Mouse (Mus musculus) forebrain, embryonic 10.5 days (tissue): ENCODE measurements around the gene Olfr1425. TPM values are rescaled to one million over a fixed set of nuclear protein-coding genes. Genes with fewer than 3 reads are reported as not detected.
"Not testable (repeated sequence)": the region's sequence is repeated elsewhere in the genome, so short reads cannot be mapped to it uniquely, and the experiment has no call there.

Source experiments
- DNase-seq: peaks from one replicate; pipeline ENCODE4 v3.0.0-alpha.2; 2017; ENCODE audit warnings: low spot score; ENCODE audit errors: extremely low spot score
- H3K27ac ChIP-seq: fragments of 300-500 bp; sonication (generic); 2 replicates; pipeline ENCODE4 v1.5.1; 2016; ENCODE audit warnings: mild to moderate bottlenecking
- H3K27me3 ChIP-seq: fragments of 300-500 bp; sonication (generic); 2 replicates; pipeline ENCODE4 v1.6.1; 2016; ENCODE audit warnings: mild to moderate bottlenecking; ENCODE audit not compliant: poor library complexity, severe bottlenecking
- H3K36me3 ChIP-seq: fragments of 300-500 bp; sonication (generic); replicated peaks from 2 replicates; pipeline ENCODE4 v1.6.1; 2016; ENCODE audit warnings: mild to moderate bottlenecking, moderate library complexity
- H3K4me1 ChIP-seq: fragments of 300-500 bp; sonication (generic); 2 replicates; pipeline ENCODE4 v1.6.1; 2016
- H3K4me3 ChIP-seq: fragments of 300-500 bp; sonication (generic); 2 replicates; pipeline ENCODE4 v1.5.1; 2016; ENCODE audit warnings: mild to moderate bottlenecking, moderate library complexity
- H3K9me3 ChIP-seq: fragments of 300-500 bp; sonication (generic); 2 replicates; pipeline ENCODE4 v1.6.1; 2016; ENCODE audit warnings: mild to moderate bottlenecking, moderate library complexity
- WGBS: fragments of 180-500 bp; shearing (Covaris S2); methylation state at CpG from one replicate; pipeline ENCODE4 v1.1.7; 2016; 5-methylcytosine and 5-hydroxymethylcytosine counted together
- polyA plus RNA-seq: library from polyadenylated mRNA; unstranded; fragments of >200 nt; fragmentation: Nextera tagmentation; extraction: Ambion mirVana; gene quantifications from 2 replicates; pipeline ENCODE4 v1.2.1, GENCODE M21; 2016

The Olfr1425 gene
- polyA plus RNA-seq: not detected in 2 replicates

GRCm38 (mm10) chr19:12077631-12078030 lies at the start of gene Olfr1425:
Olfr1425 (minus strand) TSS chr19:12077731.
- not testable (repeated sequence) for H3K9me3 ChIP-seq, H3K36me3 ChIP-seq, H3K27ac ChIP-seq, H3K27me3 ChIP-seq, H3K4me3 ChIP-seq, DNase-seq, H3K4me1 ChIP-seq
- 86% methylated on average over 4 of the region's 4 CpGs for WGBS

GRCm38 (mm10) chr19:12123103-12123502 lies 45.6 kb upstream of the Olfr1425 start, which contains the start of gene Olfr76:
Olfr76 (minus strand) TSS chr19:12123203.
- DNase-seq: no peak
- no peak within 1 kb of the TSS for H3K4me3 ChIP-seq
- H3K27ac ChIP-seq: no peak within 1 kb of the TSS
- H3K27me3 ChIP-seq: no peaks in the 10 kb centered on the region
- H3K9me3 ChIP-seq: no peaks in the 10 kb centered on the region
- no peaks in the 10 kb centered on the region for H3K36me3 ChIP-seq
- 82% methylated on average over 3 of the region's 3 CpGs for WGBS
- no peaks in the 10 kb centered on the region for H3K4me1 ChIP-seq

GRCm38 (mm10) chr19:12116464-12116863 lies 38.9 kb upstream of the Olfr1425 start:
- Histone ChIP-seq H3K4me3 (no peak overlapping the region), H3K27me3 (no peaks in the 10 kb centered on the region), H3K4me1 (no peaks in the 10 kb centered on the region), H3K27ac (no peak overlapping the region), H3K9me3 (no peaks in the 10 kb centered on the region), H3K36me3 (no peaks in the 10 kb centered on the region)
- no peak for DNase-seq
- 93% methylated on average over 3 of the region's 3 CpGs for WGBS

GRCm38 (mm10) chr19:12115797-12116196 lies 38.3 kb upstream of the Olfr1425 start, which contains the start of gene Olfr1428:
Olfr1428 (minus strand) TSS chr19:12115897.
- Histone ChIP-seq H3K9me3 (no peaks in the 10 kb centered on the region), H3K36me3 (no peaks in the 10 kb centered on the region), H3K4me3 (no peak within 1 kb of the TSS), H3K27me3 (no peaks in the 10 kb centered on the region), H3K4me1 (no peaks in the 10 kb centered on the region), H3K27ac (no peak within 1 kb of the TSS)
- WGBS: 82% methylated on average over 1 of the region's 1 CpGs
- no peak for DNase-seq

- Histone ChIP-seq H3K36me3 (no peaks in the 10 kb centered on the region), H3K9me3 (no peaks in the 10 kb centered on the region), H3K4me1 (no peaks in the 10 kb centered on the region), H3K27ac (no peak overlapping the region), H3K4me3 (no peak overlapping the region), H3K27me3 (no peaks in the 10 kb centered on the region)
- 74% methylated on average over 1 of the region's 1 CpGs for WGBS
- no peak for DNase-seq
These were observed 36.3 kb upstream of the Olfr1425 start for GRCm38 (mm10) chr19:12113807-12114206.

GRCm38 (mm10) chr19:12104541-12104940 lies 27.0 kb upstream of the Olfr1425 start:
- no peak for DNase-seq
- Histone ChIP-seq H3K4me1 (no peaks in the 10 kb centered on the region), H3K9me3 (no peaks in the 10 kb centered on the region), H3K27me3 (no peaks in the 10 kb centered on the region), H3K36me3 (no peaks in the 10 kb centered on the region), H3K4me3 (no peak overlapping the region), H3K27ac (no peak overlapping the region)
- 73% methylated on average over 1 of the region's 1 CpGs for WGBS

- WGBS: 95% methylated on average over 2 of the region's 2 CpGs
- no peak within 1 kb of the TSS for H3K4me3 ChIP-seq
- H3K27ac ChIP-seq: no peak within 1 kb of the TSS
- H3K9me3 ChIP-seq: no peaks in the 10 kb centered on the region
- no peak for DNase-seq
- H3K36me3 ChIP-seq: no peaks in the 10 kb centered on the region
- no peaks in the 10 kb centered on the region for H3K4me1 ChIP-seq
- H3K27me3 ChIP-seq: no peaks in the 10 kb centered on the region
These were observed 25.7 kb upstream of the Olfr1425 start, which contains the start of gene Olfr1427 for GRCm38 (mm10) chr19:12103234-12103633. Olfr1427 (minus strand) TSS chr19:12103334.

- H3K36me3 ChIP-seq: no peaks in the 10 kb centered on the region
- no peaks in the 10 kb centered on the region for H3K4me1 ChIP-seq
- H3K27ac ChIP-seq: no peak within 1 kb of the TSS
- no peak for DNase-seq
- WGBS: 89% methylated on average over 1 of the region's 1 CpGs
- no peak within 1 kb of the TSS for H3K4me3 ChIP-seq
- no peaks in the 10 kb centered on the region for H3K9me3 ChIP-seq
- no peaks in the 10 kb centered on the region for H3K27me3 ChIP-seq
These were observed 14.4 kb upstream of the Olfr1425 start, which contains the start of gene Olfr1426 for GRCm38 (mm10) chr19:12091913-12092312. Olfr1426 (minus strand) TSS chr19:12092013.

GRCm38 (mm10) chr19:12069546-12069945 lies 8.0 kb downstream of the Olfr1425 start:
- H3K36me3 ChIP-seq, DNase-seq, H3K4me3 ChIP-seq, H3K9me3 ChIP-seq, H3K27ac ChIP-seq, H3K4me1 ChIP-seq, H3K27me3 ChIP-seq: not testable (repeated sequence)
- 84% methylated on average over 1 of the region's 1 CpGs for WGBS

- WGBS: 96% methylated on average over 1 of the region's 1 CpGs
- H3K36me3 ChIP-seq, H3K27ac ChIP-seq, H3K4me1 ChIP-seq, DNase-seq, H3K27me3 ChIP-seq, H3K4me3 ChIP-seq, H3K9me3 ChIP-seq: not testable (repeated sequence)
These were observed 9.7 kb downstream of the Olfr1425 start for GRCm38 (mm10) chr19:12067806-12068205.

GRCm38 (mm10) chr19:12062582-12062981 lies 14.9 kb downstream of the Olfr1425 start, which contains the start of gene Olfr1424:
Olfr1424 (minus strand) TSS chr19:12062682.
- H3K27me3 ChIP-seq, H3K36me3 ChIP-seq, H3K27ac ChIP-seq, H3K4me3 ChIP-seq, H3K9me3 ChIP-seq, DNase-seq, H3K4me1 ChIP-seq: not testable (repeated sequence)
- WGBS: 84% methylated on average over 1 of the region's 1 CpGs

- H3K27ac ChIP-seq: no peak overlapping the region
- no peaks in the 10 kb centered on the region for H3K4me1 ChIP-seq
- 93% methylated on average over 5 of the region's 5 CpGs for WGBS
- DNase-seq: no peak
- no peaks in the 10 kb centered on the region for H3K36me3 ChIP-seq
- H3K4me3 ChIP-seq: no peak overlapping the region
- no peaks in the 10 kb centered on the region for H3K27me3 ChIP-seq
- no peaks in the 10 kb centered on the region for H3K9me3 ChIP-seq
These were observed 34.4 kb downstream of the Olfr1425 start for GRCm38 (mm10) chr19:12043163-12043562.

- 69% methylated on average over 2 of the region's 2 CpGs for WGBS
- Histone ChIP-seq H3K36me3 (no peaks in the 10 kb centered on the region), H3K4me3 (no peak within 1 kb of the TSS), H3K27ac (no peak within 1 kb of the TSS), H3K9me3 (no peaks in the 10 kb centered on the region), H3K27me3 (no peaks in the 10 kb centered on the region), H3K4me1 (no peaks in the 10 kb centered on the region)
- DNase-seq: no peak
These were observed 36.3 kb downstream of the Olfr1425 start, which contains the start of gene Olfr1423 for GRCm38 (mm10) chr19:12041217-12041616. Olfr1423 (minus strand) TSS chr19:12041317.

GRCm38 (mm10) chr19:12037727-12038126 lies 39.8 kb downstream of the Olfr1425 start:
- DNase-seq: no peak
- no peak overlapping the region for H3K4me3 ChIP-seq
- H3K27ac ChIP-seq: no peak overlapping the region
- no peaks in the 10 kb centered on the region for H3K4me1 ChIP-seq
- H3K36me3 ChIP-seq: no peaks in the 10 kb centered on the region
- H3K9me3 ChIP-seq: no peaks in the 10 kb centered on the region
- no peaks in the 10 kb centered on the region for H3K27me3 ChIP-seq
